Mouse (Mus musculus) A20 (cell line): ENCODE results near the gene Cptp.

Experiments
- DNase-seq: peaks from one replicate; pipeline ENCODE4 v3.0.0-alpha.2; 2011; ENCODE audit warnings: low read depth, low spot score

Cptp gene

DNA sequence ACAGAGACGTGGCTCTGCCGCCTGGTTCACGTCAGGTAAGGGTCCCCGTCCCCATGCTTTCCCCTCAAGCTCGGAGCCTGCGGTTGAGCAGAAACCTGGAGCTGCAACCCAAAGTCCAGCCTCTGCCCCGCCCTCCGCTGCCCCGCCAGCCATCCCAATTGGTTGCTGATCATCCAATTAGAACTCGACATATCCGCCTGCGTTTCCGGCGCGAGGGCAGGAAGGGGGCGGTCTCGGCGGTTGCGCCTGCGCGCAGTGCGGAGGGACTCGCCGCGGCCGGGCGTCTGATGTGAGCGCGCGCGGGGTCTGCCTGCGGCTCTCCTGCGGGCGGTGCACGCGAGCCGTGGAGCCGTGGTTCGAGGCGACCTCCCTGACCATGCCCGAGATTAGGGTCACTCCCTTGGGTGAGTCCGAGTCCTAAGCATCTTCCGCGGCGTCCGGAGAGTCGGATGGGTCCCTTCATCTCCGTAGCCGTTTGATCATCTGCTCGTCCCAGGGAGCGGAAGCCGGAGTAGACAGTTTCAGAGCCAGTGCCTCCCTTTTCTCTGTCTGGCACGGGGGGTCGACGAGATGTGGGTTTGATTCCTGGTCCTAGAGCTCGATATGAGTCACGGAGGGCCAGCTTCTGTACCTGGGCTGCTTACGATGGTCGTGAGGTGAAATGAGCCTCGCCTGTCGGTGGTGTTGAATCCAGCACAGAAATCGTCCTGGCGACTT is at the start of gene Cptp, which contains the start of gene Ints11:
Gene Cptp (minus strand): TSS at position 124 of the 717 bp plus-strand sequence.
Gene Ints11 (plus strand): TSS at position 230 of the 717 bp plus-strand sequence.
- DNase-seq: peak; percentile 96

DNA sequence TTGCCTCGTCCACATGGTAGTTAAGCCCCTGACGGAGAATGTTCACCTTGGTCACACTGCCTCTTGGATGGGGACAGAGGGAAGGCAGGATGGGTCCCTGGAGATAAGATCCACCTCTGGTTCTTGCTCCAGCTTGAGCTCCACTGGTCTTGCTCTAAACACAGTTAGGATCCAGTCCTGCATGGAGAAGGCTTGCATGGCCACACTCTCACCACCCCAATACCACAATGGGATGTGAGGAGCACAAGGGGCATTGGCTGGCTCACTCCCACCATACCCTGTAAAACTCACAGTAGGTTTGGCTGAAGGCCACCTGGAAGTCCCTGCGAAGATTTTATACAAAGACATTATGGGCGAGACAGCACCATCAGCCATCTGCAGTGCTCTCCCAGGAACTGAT is 39.5 kb upstream of the Cptp start:
- DNase-seq: no peak

DNA sequence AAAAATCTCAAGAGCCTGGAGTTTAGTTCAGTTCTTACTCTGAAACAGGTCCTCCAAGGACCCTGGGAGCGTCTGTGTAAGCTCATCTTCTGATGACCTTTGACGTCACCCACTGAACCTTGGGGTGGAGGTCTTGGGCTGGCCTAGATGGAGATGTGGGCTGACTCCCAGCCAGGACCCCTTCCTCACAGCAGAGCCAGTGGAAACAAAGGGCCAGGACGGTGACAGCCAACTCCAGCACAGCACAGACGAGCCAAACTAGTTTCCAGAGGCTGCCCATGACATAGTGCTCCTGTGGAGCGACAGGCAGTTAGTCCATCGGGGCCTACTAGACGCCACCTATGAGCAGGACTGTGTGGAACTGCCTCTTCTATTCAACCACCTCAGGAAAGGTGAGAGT is 39.0 kb upstream of the Cptp start:
- DNase-seq: no peak

DNA sequence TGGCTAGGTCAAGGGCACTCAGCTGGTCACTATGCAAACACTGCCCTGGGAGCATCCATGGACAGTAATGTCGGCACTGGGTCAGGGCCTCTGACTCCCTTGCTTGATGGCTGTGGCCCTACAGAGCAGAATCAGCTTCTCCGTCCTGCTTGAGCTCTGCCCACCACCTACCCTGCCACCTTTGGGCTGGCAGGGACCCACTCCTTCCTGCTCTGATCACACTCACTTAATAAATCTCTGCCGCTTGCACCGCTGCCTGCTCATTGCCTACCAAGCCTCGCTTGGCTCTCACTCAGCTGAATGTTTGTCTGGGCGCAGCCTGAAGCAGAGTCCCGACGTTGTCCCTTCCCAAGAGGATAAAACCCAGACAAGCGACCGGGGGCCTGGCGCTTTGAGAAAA is 37.8 kb upstream of the Cptp start:
- no peak for DNase-seq

DNA sequence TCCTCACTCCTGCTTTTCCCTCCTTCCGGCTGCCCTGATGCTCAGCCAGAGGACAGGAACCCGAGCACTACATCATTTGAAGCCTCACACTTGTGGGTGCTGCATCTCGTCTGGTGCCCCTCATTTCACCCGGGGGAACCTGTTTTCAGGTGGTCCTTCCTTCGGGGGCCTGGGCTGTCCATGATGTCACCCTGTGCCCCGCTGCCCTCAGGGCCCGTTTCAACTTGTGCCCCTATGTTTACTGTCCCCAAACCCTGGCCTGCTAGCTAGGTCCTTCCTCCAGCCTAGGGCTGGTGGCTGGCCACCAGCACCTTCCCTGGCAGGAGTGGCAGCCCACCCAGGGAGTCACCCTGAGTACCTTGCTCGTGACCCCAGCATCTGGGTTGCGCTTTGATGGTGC is 36.9 kb upstream of the Cptp start:
- no peak for DNase-seq

DNA sequence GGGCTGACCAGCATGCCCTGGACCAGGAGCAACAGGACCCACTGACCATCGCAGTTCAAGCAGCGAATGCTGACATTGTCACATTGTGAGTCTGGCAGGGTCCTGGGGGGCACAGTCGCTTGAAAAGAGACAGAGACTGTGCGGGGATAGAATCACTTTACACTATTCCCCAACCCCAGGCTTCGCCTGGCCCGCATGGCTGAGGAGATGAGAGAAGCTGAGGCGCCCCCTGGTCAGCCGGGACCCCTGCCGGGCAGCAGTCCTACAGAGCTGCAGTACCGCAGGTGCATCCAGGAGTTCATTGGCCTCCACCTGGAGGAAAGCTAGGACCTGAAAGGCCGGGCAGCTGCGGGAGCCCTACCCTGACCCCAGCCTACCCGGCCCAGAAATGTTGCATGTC is 36.4 kb upstream of the Cptp start:
- no peak for DNase-seq

DNA sequence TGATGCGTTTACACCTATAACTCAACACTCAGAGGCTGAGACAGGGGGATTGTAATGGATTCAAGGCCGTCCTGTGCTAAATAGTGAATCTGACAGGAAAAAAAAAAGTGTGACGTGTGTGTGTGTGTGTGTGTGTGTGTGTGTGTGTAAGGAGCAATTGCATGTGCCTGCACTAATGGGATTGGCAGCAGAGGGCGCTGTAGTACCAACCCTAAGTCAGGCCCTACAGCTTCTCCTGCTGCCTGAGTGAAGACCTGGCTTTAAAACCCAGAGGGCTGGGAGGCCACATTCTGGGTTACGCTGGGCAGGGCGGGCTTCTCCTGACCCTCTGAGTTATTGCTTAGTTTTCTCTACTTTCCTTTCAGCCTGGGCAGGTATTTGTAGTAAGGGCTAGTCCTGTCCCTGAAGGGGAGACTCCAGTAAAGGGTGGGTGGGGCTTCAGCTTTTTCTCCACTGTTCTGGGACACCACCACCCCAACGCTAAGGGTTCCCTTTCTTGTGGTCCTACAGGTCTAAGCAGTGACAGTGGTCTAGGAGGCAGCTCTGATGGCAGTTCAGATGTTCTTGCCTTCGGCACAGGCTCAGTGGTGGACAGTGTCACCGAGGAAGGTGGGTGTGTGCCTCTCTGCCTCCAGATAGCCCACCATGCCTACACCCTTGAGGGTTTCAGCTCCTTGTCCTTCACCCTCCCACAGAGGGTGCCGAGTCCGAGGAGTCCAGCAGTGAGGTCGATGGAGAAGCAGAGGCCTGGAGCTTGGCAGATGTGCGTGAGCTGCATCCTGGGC is 35.3 kb upstream of the Cptp start:
- DNase-seq: peak; percentile 56

- DNase-seq: no peak
These were observed 34.0 kb upstream of the Cptp start for GRCm38 (mm10) chr4:155903246-155903645.

DNA sequence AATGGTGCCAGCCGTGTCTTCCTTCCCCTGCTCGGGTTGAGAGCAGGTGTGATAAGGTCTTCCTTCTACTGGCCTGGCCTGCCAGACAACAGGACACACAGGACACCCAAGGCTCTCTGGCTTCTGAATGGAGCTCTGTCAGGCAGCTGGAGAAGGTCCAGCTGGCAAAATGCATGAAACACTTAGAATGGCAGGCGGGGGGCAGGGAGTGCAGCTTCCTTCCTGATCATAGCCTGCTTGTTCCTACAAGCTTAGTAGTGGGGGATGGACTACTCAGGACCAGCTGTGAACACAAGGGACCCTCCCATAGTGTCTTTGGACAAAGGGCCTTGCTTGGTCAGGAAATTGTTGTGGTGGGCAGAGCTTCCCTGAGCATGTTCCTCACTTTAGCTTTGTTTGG is 32.0 kb upstream of the Cptp start:
- no peak for DNase-seq

DNA sequence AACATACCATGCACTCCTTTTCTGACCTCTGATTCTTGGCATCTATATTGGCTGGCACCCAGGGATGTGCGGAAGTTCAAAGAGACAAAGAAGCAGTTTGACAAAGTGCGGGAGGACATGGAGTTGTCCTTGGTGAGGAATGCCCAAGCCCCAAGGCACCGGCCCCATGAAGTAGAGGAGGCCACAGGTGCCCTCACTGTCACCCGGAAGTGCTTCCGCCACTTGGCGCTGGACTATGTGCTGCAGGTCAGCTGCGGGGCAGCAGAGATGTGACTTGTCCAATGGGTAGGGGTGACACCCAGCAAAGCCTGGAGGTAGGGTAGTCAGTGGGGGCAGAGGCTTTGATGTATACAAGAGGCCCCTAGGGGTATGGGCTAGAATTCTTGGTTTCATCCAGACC is 30.1 kb upstream of the Cptp start:
- DNase-seq: no peak

DNA sequence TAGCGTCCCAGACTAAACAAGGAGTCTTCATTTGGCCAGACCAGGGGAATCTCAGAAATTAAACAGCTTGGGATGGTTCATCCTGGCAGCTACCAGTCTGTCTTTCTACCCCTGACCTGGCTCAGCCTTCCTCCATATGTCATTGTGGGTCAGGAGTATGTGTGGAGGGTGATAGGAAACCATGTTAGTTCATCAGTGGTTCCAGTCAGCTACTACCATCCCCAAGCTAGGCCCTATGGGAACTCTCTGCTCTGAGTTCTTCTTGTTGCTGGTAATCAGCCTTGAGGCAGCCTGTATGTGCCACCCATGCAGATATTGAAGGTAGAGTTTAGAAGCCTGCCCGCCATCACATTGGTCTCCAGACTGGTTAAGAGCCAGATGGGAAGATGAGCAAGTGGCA is 29.1 kb upstream of the Cptp start:
- no peak for DNase-seq

DNA sequence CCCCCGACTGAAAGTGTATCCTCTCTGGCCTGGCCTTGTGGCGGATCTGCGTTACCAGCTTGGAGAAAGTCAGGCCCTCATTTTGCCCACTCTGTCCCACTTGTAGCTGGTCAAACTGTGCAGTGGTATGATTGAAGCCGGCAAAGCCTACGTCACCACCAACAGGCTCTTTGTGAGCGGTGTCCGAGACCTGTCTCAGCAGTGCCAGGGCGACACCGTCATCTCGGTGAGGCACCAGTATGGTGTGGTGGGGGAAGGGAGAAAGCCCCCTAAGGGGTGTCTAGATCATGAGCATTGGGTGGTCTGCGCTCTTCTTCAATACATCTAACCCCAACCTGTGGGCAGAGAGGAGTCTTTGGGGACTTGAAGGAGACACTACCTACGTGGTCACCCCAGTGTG is 27.2 kb upstream of the Cptp start:
- no peak for DNase-seq

DNA sequence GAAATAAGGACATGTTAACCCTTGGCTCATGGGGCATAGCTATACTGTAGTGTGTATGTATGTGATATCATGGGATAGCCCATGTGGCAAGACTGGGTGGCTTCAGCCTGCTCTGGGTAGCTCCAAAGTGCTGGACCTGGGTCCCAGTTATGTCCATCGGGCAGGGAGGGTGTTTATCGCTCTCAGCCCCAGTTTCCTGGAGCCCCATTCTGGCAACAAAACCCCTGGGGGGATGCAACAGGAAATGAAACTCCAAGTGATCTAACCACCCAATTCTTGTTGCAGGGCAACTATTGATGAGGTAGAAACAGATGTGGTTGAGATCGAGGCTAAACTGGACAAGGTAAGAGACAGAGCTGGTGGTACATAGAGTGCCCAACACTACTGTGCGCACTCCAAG is 26.6 kb upstream of the Cptp start:
- peak; percentile 54 for DNase-seq

- no peak for DNase-seq
These were observed 26.0 kb upstream of the Cptp start for GRCm38 (mm10) chr4:155895216-155895615.

GRCm38 (mm10) chr4:155894311-155894881 is 25.2 kb upstream of the Cptp start:
- DNase-seq: peak; percentile 72

- peak; percentile 18 for DNase-seq
These were observed 24.0 kb upstream of the Cptp start for GRCm38 (mm10) chr4:155893212-155893690.

DNA sequence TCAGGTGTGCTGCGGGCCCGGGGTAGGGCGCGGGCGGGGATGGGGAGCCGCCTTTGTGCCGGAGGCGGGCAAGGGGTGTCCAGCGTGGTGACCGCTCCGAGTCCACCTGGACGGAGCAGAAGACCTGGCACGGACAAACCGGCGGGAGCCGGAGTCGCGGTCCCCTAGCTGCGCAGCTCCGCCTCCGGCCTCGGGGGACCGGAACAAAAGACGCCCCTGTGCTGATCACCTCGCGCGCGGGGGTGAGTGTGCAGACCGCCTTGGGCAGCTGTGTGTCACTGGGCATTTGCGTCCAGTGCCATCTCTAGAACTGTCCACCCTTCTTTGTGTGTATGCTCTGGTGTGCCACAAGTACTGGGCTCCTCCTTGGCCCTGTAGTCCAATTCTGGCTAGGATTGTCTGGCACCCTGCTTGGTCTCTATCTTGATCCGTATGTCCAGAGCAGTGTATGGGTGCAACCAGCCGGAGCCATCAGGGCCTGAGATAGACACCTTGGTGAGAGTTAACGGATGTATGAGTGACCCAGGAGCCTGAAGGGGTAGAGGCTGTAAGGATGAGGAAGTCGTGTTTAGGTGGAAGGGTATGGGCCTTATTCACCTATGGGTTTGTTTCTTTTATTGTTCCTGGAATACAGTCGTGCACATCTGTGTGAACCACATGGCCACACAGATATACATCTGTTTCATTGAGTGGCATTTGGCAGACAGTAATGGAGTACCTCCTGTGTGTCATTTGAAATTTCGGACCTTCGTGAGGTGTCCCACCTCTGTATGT is 23.4 kb upstream of the Cptp start:
- DNase-seq: peak; percentile 68

- DNase-seq: peak; percentile 93
These were observed 22.8 kb upstream of the Cptp start for GRCm38 (mm10) chr4:155892017-155892416.

DNA sequence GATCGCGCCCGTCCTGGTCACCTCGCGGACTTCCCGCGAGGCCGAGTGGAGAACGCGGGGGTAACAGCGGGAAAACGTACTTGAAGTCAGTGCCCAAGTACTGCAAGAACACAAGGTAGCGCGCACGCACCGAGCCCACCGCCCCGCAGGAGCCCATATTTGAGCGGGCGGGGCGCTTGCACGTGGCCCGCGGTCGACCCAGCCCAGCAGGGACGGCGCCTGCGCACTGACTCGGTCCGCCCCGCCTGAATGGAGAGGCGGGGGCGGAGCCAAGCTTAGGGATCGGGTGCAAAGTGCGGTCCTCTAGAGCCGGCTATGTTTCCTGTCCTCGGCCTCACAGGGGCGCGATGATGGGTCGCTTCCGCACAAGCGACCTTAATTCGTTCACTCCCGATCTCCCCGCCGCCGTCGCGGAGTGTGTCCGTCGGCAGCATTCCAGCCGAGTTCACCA is 22.3 kb upstream of the Cptp start, which contains the start of the genes Pusl1 and Acap3:
Gene Pusl1 (minus strand): TSS at position 231 of the 451 bp plus-strand sequence.
Gene Acap3 (plus strand): TSS at position 272 of the 451 bp plus-strand sequence.
- peak; percentile 96 for DNase-seq

GRCm38 (mm10) chr4:155891011-155891471 is 21.8 kb upstream of the Cptp start:
- no peak for DNase-seq

GRCm38 (mm10) chr4:155889316-155889715 is 20.1 kb upstream of the Cptp start:
- DNase-seq: no peak
